Mouse (Mus musculus) bone marrow, adult 2 months (tissue): Measurements from ENCODE around the gene Chchd10. TPM values are rescaled to one million over a fixed set of nuclear protein-coding genes. Genes with fewer than 3 reads are reported as not detected.
A peak's percentile ranks its signal among the peaks of the same experiment; 100 is the strongest.

Experiments
- H3K27ac ChIP-seq: fragments of 200-500 bp; 2 replicates; pipeline ENCODE4 v1.5.1; 2012; ENCODE audit warnings: low read depth, mild to moderate bottlenecking, control low read depth, inconsistent platforms, low read length; ENCODE audit not compliant: control insufficient read depth, poor library complexity, insufficient read depth
- H3K4me1 ChIP-seq: fragments of 200-500 bp; 2 replicates; pipeline ENCODE4 v1.6.1; 2011; ENCODE audit warnings: low read length; ENCODE audit not compliant: control insufficient read depth, insufficient read depth
- H3K4me3 ChIP-seq: fragments of 200-500 bp; replicated peaks from 2 replicates; pipeline ENCODE3; 2011; ENCODE audit warnings: mild to moderate bottlenecking, low read depth, low read length, control low read depth; ENCODE audit not compliant: control insufficient read depth
- CTCF ChIP-seq: fragments of 200-500 bp; IDR thresholded peaks from 2 replicates; pipeline ENCODE4 v1.5.1; 2011; ENCODE audit warnings: low read length, control low read depth; ENCODE audit not compliant: control insufficient read depth, insufficient read depth
- POLR2A ChIP-seq: fragments of 200-500 bp; IDR thresholded peaks from 2 replicates; pipeline ENCODE4 v1.6.1; 2011; ENCODE audit warnings: low read depth, mild to moderate bottlenecking, control low read depth, low read length, borderline replicate concordance; ENCODE audit not compliant: control insufficient read depth
- WGBS: fragments of 180-500 bp; shearing (Covaris S2); methylation state at CpG from one replicate; pipeline ENCODE4 v1.1.7; 2018; 5-methylcytosine and 5-hydroxymethylcytosine counted together
- polyA plus RNA-seq: library from polyadenylated mRNA; stranded (reverse); fragments of >200 nt; gene quantifications from 2 replicates; pipeline ENCODE4 v1.2.4, GENCODE M21; 2011; ENCODE audit warnings: low replicate concordance; ENCODE audit not compliant: missing spikeins, insufficient read depth, insufficient read length

Chchd10 gene
- polyA plus RNA-seq, 1 experiment: 103 TPM

DNA sequence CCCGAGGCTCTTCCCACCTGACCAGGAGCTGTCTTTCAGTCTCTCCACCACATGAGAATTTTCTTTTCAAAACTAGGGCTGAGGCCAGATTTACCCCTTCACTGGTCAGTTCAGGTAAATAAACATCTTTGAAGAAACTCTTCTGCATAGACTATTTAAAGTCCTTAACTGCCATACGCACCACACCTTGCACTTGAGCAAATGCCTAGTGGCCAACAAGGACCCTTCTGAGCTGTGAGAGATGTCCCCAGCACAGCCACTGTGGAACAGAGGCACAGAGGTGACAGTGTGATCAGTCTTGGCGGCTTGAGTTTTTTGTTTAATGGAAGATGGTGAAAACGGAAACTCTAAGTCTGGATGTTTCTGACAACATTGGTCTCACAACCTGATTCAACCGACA is 13.9 kb upstream of the Chchd10 start:
- no peak for TF ChIP-seq CTCF
- TF ChIP-seq POLR2A: no peak
- H3K4me3 ChIP-seq: no peak overlapping the region
- WGBS: 84% methylated on average over 5 of the region's 5 CpGs

DNA sequence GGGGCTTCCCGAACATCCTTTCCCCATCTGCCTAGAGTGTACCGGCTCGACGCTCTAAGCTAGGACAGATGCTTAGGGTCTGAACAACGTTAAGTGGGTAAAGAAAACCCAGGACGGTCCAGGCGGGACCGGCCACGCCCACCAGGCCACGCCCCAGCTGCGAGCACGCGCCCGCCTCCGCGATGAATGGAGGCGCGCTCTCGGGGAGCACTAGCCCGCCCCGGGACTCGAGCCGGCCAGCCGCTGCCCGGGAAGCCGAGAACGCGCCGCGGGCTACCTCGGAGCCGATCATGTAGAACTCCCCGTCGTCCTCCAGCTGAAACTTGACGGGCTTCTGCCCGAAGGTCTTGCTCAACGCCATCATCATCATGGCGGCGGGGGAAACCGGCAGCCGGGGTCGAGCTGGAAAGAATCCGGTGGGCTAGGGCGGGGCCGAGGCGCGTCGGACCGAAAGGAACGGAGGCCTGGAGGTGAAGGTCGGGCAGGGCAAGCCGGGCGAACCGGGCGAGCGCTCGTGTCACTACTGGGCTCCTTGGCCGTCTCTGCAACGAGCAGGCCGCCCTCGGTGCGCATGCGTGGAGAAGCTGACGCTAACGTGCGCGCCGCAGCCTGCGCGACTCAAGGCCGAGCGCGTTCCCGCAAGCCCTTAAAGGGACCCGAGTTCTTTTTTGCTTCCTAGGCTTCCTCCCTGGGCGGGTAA is 11.8 kb upstream of the Chchd10 start, which contains the start of gene Smarcb1:
Gene Smarcb1, minus strand, starts transcription at position 592 of the 700 bp plus-strand sequence.
- peak within 1 kb of the TSS; percentile 84 for H3K27ac ChIP-seq
- TF ChIP-seq POLR2A: peak; percentile 74; the same call in 1 of the 2 replicates
- no peak for TF ChIP-seq CTCF
- no peaks in the 10 kb centered on the region; the same call in 1 of the 2 replicates for H3K4me1 ChIP-seq
- peak within 1 kb of the TSS; percentile 91 for H3K4me3 ChIP-seq
- WGBS: under 1% methylated on average over 76 of the region's 76 CpGs

More for the DNA sequence above, 13.9 kb upstream of the Chchd10 start:
- H3K4me1 ChIP-seq: no peaks in the 10 kb centered on the region; the same call in 1 of the 2 replicates
- H3K27ac ChIP-seq: no peak overlapping the region

DNA sequence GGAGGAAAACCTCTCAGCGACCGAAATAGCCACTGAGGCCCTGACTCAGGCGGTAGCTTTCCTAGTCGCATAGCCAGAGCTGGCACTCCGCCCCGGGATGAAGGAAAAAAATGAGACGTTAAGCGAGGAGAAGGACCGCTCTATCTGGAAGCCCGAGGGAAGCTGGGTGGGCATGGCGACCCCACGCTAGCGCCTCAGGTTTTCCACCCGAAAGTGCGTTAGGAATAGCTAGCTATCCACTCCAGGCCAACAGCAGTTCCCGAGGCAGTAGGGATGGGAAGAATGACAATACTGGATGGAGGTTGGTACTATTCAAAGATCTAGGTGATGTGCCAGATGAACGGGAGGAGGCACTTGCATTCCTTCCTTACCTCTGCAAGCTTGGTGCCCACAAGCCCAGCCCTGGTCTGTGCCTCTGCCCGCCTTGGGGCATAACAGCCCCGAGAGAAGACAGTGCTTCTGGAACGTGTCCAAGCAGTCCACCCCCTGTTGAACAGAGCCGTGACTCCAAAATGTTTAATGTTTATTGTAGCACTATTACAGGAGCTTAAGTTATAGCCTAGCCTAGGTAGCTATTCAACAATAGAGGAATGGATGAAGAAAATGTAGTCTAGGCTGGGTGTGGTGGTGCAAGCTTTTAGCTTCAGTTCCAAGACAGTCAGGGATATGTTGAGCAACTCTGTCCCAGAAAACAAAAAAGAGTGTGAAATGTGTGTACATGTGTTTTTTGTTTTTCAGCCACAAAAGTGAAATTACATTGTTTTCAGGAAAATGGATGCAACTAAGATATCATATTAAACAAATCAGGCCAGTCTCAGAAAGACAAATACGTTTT is 11.0 kb upstream of the Chchd10 start:
- no peaks in the 10 kb centered on the region; the same call in 1 of the 2 replicates for H3K4me1 ChIP-seq
- peak overlapping the region; percentile 91 for H3K4me3 ChIP-seq
- peak overlapping the region; percentile 46 for H3K27ac ChIP-seq
- 5% methylated on average over 22 of the region's 22 CpGs for WGBS
- no peak for TF ChIP-seq CTCF
- no peak for TF ChIP-seq POLR2A

DNA sequence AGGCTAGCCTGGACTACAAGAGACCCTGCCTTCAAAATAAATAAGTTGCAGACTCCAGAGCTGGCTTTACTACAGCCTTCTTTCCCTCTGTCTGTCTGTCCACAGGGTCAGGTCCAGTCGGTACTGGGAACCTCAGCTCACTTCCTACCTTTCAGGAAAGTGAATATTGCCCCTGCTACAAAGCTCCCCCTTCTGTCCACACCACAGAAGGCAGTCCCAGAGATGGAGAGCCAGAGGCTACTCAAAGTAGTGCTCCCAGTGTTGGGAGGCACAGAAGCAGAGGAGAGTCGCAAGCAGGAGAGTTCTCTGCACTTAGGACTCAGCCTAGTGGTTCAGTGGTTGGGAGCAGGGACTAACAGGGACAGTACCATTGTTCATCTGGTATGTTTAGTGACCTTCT is 8.6 kb upstream of the Chchd10 start:
- 44% methylated on average over 2 of the region's 2 CpGs for WGBS

DNA sequence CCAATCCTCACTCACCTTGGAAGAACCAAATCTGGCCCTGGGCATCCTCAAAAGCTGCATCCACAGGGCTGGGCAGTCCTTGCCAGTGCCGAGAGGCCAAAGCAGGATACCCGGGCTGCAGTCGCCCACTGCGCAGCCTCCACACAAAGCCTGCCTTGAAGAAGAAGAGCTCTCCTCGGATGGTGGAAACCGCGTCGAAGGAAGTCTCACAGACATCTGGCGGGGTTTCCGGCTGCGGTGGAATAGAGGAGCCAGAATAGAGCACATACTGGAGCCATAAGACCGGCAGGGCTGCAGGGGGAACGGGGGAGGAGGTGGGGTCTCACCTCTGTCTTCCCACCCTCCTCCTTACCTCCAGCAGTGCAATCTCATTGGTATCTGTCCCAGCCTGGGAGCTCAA is 6.5 kb upstream of the Chchd10 start:
- Histone ChIP-seq H3K27ac (no peak overlapping the region), H3K4me1 (no peaks in the 10 kb centered on the region; the same call in 1 of the 2 replicates), H3K4me3 (no peak overlapping the region)
- TF ChIP-seq CTCF (no peak), POLR2A (no peak)
- 73% methylated on average over 13 of the region's 13 CpGs for WGBS

More for the DNA sequence above, 8.6 kb upstream of the Chchd10 start:
- no peak for TF ChIP-seq CTCF
- no peak for TF ChIP-seq POLR2A
- Histone ChIP-seq H3K4me3 (no peak overlapping the region), H3K27ac (no peak overlapping the region), H3K4me1 (no peaks in the 10 kb centered on the region; the same call in 1 of the 2 replicates)

DNA sequence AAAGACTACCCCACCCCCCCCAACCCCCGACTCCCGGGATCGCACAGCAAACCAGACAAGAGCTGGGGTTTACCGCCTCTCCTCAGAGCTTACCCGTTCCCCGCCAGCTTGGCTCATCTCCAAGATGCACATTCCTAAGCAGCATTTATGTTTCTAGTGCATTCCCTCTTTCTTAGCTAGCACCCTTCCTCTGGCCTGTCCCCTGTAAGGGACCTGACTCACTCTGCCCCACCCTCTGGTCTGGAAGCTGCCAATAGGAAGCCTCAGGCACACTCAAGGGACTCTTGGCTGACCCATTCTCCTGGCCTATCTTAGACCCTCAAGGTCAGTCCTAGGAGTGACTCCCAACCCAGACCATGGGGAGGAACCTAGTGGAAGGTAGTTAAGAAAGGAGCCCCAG is 2.6 kb upstream of the Chchd10 start:
- H3K27ac ChIP-seq: no peak overlapping the region
- no peak for TF ChIP-seq CTCF
- TF ChIP-seq POLR2A: no peak
- no peak overlapping the region for H3K4me3 ChIP-seq
- WGBS: 40% methylated on average over 6 of the region's 6 CpGs
- no peaks in the 10 kb centered on the region for H3K4me1 ChIP-seq

DNA sequence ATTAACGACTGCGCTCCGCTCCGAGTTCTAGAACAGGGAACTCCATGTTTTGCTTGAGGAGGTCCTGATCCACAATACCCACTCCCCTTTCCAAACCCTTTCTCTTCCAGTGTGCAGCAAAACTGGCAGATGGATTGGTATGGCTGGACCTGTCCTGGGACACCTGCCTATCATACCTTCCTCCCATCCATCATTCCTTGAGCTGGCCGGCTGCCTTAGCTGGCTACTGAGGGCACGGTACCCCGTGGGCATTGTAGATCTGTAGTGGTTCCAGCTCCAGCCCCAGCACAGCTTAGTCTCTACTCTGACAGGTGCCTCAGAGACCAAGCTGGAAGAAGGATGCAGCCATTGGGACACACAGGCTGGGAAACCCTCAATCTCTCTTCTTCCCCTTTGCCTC is 1.6 kb upstream of the Chchd10 start:
- TF ChIP-seq CTCF (no peak), POLR2A (no peak)
- 48% methylated on average over 7 of the region's 7 CpGs for WGBS
- H3K4me3 ChIP-seq: no peak overlapping the region
- no peaks in the 10 kb centered on the region for H3K4me1 ChIP-seq
- no peak overlapping the region for H3K27ac ChIP-seq

DNA sequence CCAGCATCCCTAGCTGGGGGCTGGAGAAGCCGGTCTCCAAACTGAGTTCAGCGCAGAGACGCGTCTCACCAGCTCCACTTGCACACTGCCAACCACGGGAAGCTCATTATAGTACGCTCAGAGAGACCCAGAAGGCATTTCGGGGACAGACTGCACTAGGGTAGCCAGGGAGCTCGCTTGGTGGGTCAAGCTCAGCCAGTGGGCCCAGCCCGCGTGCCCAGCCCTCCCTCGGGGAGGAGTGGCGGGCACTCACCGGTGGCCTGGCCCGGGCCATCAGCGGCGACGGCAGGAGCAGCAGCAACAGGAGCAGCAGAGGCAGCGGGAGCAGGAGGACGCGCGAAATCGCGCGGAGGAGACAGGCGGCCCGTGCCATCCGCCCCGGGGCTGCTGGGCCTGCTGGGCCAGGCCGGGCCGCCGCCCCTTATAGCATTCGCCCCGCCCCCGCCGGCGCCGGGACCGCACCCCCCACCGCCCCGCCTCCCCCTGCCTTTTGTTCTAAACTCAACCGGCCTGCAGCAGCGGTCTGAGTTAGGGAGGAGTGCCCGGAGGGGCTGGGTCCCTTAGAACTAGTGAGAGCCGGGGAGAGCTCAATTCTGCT is 750 bp upstream of the Chchd10 start:
- TF ChIP-seq CTCF (no peak), POLR2A (peak; percentile 16; the same call in 1 of the 2 replicates)

More for the DNA sequence above, 750 bp upstream of the Chchd10 start:
- Histone ChIP-seq H3K27ac (peak overlapping the region; percentile 40; the same call in 1 of the 2 replicates), H3K4me1 (no peaks in the 10 kb centered on the region), H3K4me3 (peak overlapping the region; percentile 43)
- WGBS: 3% methylated on average over 44 of the region's 44 CpGs
